Mouse (Mus musculus): Measurements from ENCODE around the gene Ttll10. TPM values are rescaled to one million over a fixed set of nuclear protein-coding genes. Genes with fewer than 3 reads are reported as not detected.

The Ttll10 gene
- polyA plus RNA-seq, 1 experiment from 2014 or later: 0.38 TPM

DNA sequence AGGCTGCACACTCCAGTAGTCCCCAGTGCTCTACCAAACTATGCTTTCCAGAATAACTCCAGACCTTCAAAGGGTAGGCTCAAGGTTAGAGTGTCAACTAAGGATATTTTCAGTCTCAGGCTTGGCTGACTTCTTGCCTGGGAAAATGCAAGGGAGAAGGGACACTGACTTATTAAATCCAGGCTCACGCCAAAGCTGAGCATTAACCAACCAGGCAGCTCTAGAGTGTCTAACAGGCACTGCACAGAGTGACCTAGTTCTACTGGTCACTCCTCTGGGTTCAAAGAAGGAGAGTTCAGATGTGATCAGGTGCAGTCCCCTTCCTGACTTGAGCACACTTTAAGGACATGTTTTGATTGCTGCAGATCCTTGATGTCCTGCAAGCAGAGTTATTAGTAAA, 33.6 kb upstream of the Ttll10 start:
- WGBS: 92% methylated on average over 1 of the region's 1 CpGs
- H3K4me2 ChIP-seq (ENCODE audit: low read depth, low read length): no peak overlapping the region
- H3K4me3 ChIP-seq (ENCODE audit: low read depth, low read length): no peak overlapping the region
- ATAC-seq (replicated peaks; ENCODE audit: insufficient number of reproducible peaks, low FRiP score, low TSS enrichment, low read depth) (no peak), DNase-seq (ENCODE audit: low spot score) (no peak)
- no peak overlapping the region for H3K9ac ChIP-seq (replicated peaks; ENCODE audit: low read length)
- no peaks in the 10 kb centered on the region for H3K4me1 ChIP-seq (ENCODE audit: control insufficient read depth, insufficient read depth, low read length)
- H3K27ac ChIP-seq (replicated peaks; ENCODE audit: low read depth, low read length): no peak overlapping the region
- H3K9me3 ChIP-seq (replicated peaks; ENCODE audit: control insufficient read depth, low read length): no peaks in the 10 kb centered on the region
- no peaks in the 10 kb centered on the region for H3K36me3 ChIP-seq (replicated peaks; ENCODE audit: control insufficient read depth, insufficient read depth, low read depth, low read length)
- H3K27me3 ChIP-seq (ENCODE audit: control insufficient read depth, insufficient read depth, low read length): no peaks in the 10 kb centered on the region

DNA sequence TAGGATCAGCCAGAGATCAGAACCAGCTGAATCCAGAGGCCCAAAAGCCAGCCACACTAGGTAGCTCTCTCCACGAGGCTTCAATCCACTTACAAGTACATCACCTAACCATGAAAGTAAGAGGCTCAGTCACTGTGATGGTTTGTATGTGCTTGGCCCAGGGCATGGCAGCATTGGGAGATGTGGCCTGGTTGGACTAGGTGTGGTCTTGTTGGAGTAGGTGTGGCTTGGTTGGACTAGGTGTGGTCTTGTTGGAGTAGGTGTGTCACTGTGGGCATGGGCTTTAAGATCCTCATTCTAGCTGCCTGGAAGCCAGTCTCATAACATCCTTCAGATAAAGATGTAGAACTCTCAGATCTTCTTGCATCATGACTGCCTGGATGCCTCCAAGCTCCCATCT, 32.0 kb upstream of the Ttll10 start:
- Histone ChIP-seq H3K36me3 (replicated peaks; ENCODE audit: control insufficient read depth, insufficient read depth, low read depth, low read length) (no peaks in the 10 kb centered on the region), H3K9ac (replicated peaks; ENCODE audit: low read length) (no peak overlapping the region), H3K9me3 (replicated peaks; ENCODE audit: control insufficient read depth, low read length) (no peaks in the 10 kb centered on the region), H3K4me1 (ENCODE audit: control insufficient read depth, insufficient read depth, low read length) (no peaks in the 10 kb centered on the region), H3K27ac (replicated peaks; ENCODE audit: low read depth, low read length) (no peak overlapping the region), H3K4me3 (ENCODE audit: low read depth, low read length) (no peak overlapping the region), H3K27me3 (ENCODE audit: control insufficient read depth, insufficient read depth, low read length) (no peaks in the 10 kb centered on the region), H3K4me2 (ENCODE audit: low read depth, low read length) (no peak overlapping the region)
- DNase-seq (ENCODE audit: low spot score) (no peak), ATAC-seq (replicated peaks; ENCODE audit: insufficient number of reproducible peaks, low FRiP score, low TSS enrichment, low read depth) (no peak)
- WGBS: 50% methylated on average over 1 of the region's 1 CpGs

DNA sequence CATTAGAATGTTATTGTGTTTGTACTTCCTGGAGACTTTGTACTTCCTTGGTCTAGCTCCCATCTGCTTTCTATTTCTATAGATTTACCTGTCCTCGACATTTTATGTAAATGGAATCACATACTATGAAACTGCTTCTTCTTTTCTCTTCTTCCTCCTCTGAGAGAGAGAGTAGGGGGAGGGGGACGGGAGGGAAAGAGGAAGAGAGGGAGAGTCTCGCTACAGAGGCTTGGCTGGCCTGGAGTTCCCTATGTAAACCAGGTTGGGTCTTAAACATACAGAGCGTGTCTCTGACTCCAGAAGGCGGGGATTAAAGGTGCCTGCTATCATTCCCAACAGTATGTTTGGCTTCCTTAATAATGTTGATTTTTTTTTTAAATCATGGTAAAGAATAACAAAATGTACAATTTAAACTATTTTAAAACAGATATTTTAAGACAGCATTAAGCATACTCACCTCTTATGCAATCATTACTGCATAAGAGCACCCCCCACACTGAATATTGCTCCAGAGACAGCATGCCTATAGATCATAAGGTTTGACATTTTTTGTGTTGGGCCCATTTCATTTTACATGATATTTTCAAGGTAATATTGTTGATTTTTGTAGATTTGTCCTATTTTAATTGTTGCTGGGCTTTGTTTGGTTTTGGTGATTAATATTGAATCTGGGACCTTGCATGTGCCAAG, 28.3 kb upstream of the Ttll10 start:
- no peaks in the 10 kb centered on the region for H3K36me3 ChIP-seq (replicated peaks; ENCODE audit: control insufficient read depth, insufficient read depth, low read depth, low read length)
- no peak overlapping the region for H3K27ac ChIP-seq (replicated peaks; ENCODE audit: low read depth, low read length)
- H3K27me3 ChIP-seq (ENCODE audit: control insufficient read depth, insufficient read depth, low read length): no peaks in the 10 kb centered on the region
- no peaks in the 10 kb centered on the region for H3K4me1 ChIP-seq (ENCODE audit: control insufficient read depth, insufficient read depth, low read length)
- WGBS: 34% methylated on average over 5 of the region's 5 CpGs
- DNase-seq (ENCODE audit: low spot score) (no peak), ATAC-seq (replicated peaks; ENCODE audit: insufficient number of reproducible peaks, low FRiP score, low TSS enrichment, low read depth) (no peak)
- H3K9ac ChIP-seq (replicated peaks; ENCODE audit: low read length): no peak overlapping the region
- H3K4me3 ChIP-seq (ENCODE audit: low read depth, low read length): no peak overlapping the region
- H3K4me2 ChIP-seq (ENCODE audit: low read depth, low read length): no peak overlapping the region
- no peaks in the 10 kb centered on the region for H3K9me3 ChIP-seq (replicated peaks; ENCODE audit: control insufficient read depth, low read length)

DNA sequence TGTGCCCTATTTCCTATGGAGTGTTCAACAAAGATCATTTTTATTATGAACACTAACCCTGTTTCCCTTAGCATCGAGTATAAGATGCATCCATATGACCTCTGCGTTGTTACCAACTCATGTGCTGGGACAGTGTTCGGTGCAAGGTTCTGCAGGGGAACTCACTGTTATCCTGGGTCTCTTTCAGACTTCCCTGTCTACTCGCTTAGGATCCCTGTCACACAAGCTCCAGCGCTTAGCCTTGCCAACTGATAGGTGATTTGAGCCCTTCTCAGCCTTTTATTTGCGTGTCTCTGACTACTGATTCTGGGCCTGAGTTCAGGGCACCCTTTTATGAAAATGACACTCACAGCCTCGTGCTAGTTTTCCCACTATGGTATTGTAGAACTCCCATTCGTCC, 26.0 kb upstream of the Ttll10 start:
- Histone ChIP-seq H3K36me3 (replicated peaks; ENCODE audit: control insufficient read depth, insufficient read depth, low read depth, low read length) (no peaks in the 10 kb centered on the region), H3K27me3 (ENCODE audit: control insufficient read depth, insufficient read depth, low read length) (no peaks in the 10 kb centered on the region), H3K27ac (replicated peaks; ENCODE audit: low read depth, low read length) (no peak overlapping the region), H3K4me2 (ENCODE audit: low read depth, low read length) (no peak overlapping the region), H3K4me3 (ENCODE audit: low read depth, low read length) (no peak overlapping the region), H3K4me1 (ENCODE audit: control insufficient read depth, insufficient read depth, low read length) (no peaks in the 10 kb centered on the region), H3K9me3 (replicated peaks; ENCODE audit: control insufficient read depth, low read length) (no peaks in the 10 kb centered on the region), H3K9ac (replicated peaks; ENCODE audit: low read length) (no peak overlapping the region)
- 85% methylated on average over 8 of the region's 8 CpGs for WGBS
- DNase-seq (ENCODE audit: low spot score) (no peak), ATAC-seq (replicated peaks; ENCODE audit: insufficient number of reproducible peaks, low FRiP score, low TSS enrichment, low read depth) (no peak)

DNA sequence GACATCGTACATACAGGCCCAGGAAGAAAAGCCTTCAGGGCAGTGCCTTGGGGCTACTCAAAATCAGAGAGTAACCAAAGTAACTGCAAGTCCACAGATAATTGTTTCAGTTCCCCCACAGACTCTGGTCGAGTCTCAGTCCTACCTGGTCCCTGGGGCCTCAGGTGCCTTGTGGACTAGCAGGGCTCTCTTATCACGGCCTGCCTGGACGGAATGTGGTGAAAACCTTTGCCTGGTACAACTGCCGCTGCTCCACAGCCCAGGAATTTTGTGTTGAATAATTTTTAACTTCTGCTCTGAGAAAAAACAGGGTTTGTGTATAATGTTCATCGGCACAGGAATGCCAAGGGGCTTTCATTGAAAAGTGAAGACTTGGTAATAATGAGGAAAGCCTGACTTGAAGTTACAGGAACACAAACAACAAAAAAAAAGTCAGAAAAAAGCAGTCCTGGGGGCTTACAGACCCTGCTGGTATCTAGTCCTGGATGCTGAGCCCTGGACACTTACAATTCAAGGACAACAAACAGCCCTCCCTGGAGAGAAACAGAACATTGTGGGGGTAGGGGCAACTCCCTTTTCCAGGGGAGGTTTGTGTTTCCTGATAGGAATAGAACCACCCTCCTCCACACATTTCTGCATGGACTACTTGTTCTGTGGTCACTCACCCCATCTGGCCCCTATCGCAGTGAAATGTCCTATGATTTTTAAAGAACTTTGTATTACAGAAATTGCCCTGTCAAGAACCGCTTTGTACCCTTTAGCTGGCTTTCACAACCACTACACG, 25.1 kb upstream of the Ttll10 start:
- Histone ChIP-seq H3K4me3 (ENCODE audit: low read depth, low read length) (no peak overlapping the region), H3K27ac (replicated peaks; ENCODE audit: low read depth, low read length) (no peak overlapping the region), H3K9me3 (replicated peaks; ENCODE audit: control insufficient read depth, low read length) (no peaks in the 10 kb centered on the region), H3K4me1 (ENCODE audit: control insufficient read depth, insufficient read depth, low read length) (no peaks in the 10 kb centered on the region), H3K36me3 (replicated peaks; ENCODE audit: control insufficient read depth, insufficient read depth, low read depth, low read length) (no peaks in the 10 kb centered on the region), H3K9ac (replicated peaks; ENCODE audit: low read length) (no peak overlapping the region), H3K4me2 (ENCODE audit: low read depth, low read length) (no peak overlapping the region), H3K27me3 (ENCODE audit: control insufficient read depth, insufficient read depth, low read length) (no peaks in the 10 kb centered on the region)
- no peak for ATAC-seq (replicated peaks; ENCODE audit: insufficient number of reproducible peaks, low FRiP score, low TSS enrichment, low read depth)
- DNase-seq (ENCODE audit: low spot score): no peak
- 74% methylated on average over 9 of the region's 9 CpGs for WGBS

DNA sequence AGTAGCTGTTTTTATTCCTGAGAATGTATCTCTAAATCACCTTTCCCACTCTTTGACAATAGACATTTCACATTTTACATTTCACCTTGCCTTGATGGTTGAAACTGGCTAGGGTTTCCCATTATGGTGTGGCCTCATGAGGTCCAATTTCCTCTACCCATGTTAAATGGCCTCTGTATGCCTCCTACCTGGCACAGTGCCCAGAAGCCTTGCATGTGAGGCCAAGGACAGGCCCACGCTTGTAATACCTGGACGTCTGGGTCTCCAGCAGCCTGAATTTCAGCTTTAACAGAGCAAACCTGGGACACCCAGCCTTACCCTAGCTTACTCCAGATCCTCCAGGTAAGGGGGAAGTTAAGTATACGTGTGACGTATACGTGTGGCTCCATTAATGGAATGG, 24.1 kb upstream of the Ttll10 start:
- Histone ChIP-seq H3K4me2 (ENCODE audit: low read depth, low read length) (no peak overlapping the region), H3K9me3 (replicated peaks; ENCODE audit: control insufficient read depth, low read length) (no peaks in the 10 kb centered on the region), H3K9ac (replicated peaks; ENCODE audit: low read length) (no peak overlapping the region), H3K27me3 (ENCODE audit: control insufficient read depth, insufficient read depth, low read length) (no peaks in the 10 kb centered on the region), H3K4me3 (ENCODE audit: low read depth, low read length) (no peak overlapping the region), H3K27ac (replicated peaks; ENCODE audit: low read depth, low read length) (no peak overlapping the region), H3K36me3 (replicated peaks; ENCODE audit: control insufficient read depth, insufficient read depth, low read depth, low read length) (no peaks in the 10 kb centered on the region), H3K4me1 (ENCODE audit: control insufficient read depth, insufficient read depth, low read length) (no peaks in the 10 kb centered on the region)
- ATAC-seq (replicated peaks; ENCODE audit: insufficient number of reproducible peaks, low FRiP score, low TSS enrichment, low read depth): no peak
- WGBS: 81% methylated on average over 5 of the region's 5 CpGs
- no peak for DNase-seq (ENCODE audit: low spot score)

DNA sequence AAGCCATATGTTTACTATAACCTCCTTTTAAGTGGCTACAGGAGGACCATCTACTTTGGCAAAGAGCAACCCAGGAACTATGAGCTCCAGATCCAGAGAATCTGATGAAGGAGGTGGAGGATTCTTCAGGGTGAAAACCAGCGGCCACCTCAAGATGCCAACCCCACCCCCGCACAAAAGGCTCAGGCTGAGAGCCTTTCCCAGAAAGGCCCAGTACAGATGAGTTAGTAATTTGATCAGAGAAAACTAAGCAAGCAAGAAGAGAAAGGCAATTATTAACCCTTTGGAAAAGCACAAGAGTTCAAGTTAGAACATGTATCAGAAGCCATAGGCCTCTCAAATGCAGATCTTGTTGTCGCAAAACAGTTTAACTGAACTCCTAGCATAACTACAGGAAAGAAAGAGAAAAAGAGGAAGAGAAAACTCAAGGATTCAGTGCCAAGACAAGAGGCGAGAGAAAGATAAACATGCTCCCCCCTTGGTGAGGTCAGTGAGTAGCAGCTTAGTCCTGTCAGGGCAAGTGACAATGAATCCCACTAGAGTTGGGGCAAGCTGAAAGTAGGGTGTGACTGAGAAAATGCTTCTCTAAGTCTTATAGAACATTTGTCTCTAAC, 23.5 kb upstream of the Ttll10 start:
- no peak for DNase-seq (ENCODE audit: low spot score)
- no peaks in the 10 kb centered on the region for H3K9me3 ChIP-seq (replicated peaks; ENCODE audit: control insufficient read depth, low read length)
- WGBS: 60% methylated on average over 4 of the region's 4 CpGs
- ATAC-seq (replicated peaks; ENCODE audit: insufficient number of reproducible peaks, low FRiP score, low TSS enrichment, low read depth): no peak
- no peak overlapping the region for H3K4me3 ChIP-seq (ENCODE audit: low read depth, low read length)
- H3K27ac ChIP-seq (replicated peaks; ENCODE audit: low read depth, low read length): no peak overlapping the region
- no peak overlapping the region for H3K9ac ChIP-seq (replicated peaks; ENCODE audit: low read length)
- peaks cover 4% of the 10 kb centered on the region; the same call in 1 of the 2 replicates for H3K4me1 ChIP-seq (ENCODE audit: control insufficient read depth, insufficient read depth, low read length)
- 0 out of 2 replicates have a peak, but pooled peaks cover 4% of the 10 kb centered on the region for H3K27me3 ChIP-seq (ENCODE audit: control insufficient read depth, insufficient read depth, low read length)
- H3K36me3 ChIP-seq (replicated peaks; ENCODE audit: control insufficient read depth, insufficient read depth, low read depth, low read length): no peaks in the 10 kb centered on the region
- no peak overlapping the region for H3K4me2 ChIP-seq (ENCODE audit: low read depth, low read length)

All from embryonic facial prominence, embryonic 11.5 days (tissue).